Mouse (Mus musculus) liver, embryonic 14.5 days (tissue): Measurements from ENCODE around the gene Ajm1.

ENCODE experiments used
- CTCF ChIP-seq: IDR thresholded peaks from 2 replicates; pipeline ENCODE4 v1.5.1; 2016; ENCODE audit warnings: antibody characterized with exemption, low read depth, control low read depth
- EP300 ChIP-seq: IDR thresholded peaks from 2 replicates; pipeline ENCODE4 v1.6.1; 2016; ENCODE audit warnings: antibody characterized with exemption, low read depth

GRCm38 (mm10) chr2:25557964-25558360, 23.6 kb downstream of the Ajm1 start:
- TF ChIP-seq CTCF (no peak), EP300 (no peak)
